Mouse (Mus musculus) T-helper 2 cell (primary cell): ENCODE measurements at regions not wholly inside any gene's neighbourhood (a gene's known extent, or its start where the extent isn't known, plus 50 kb on each side); places are given as distances from the start of the nearest gene placed in this dataset.

Source experiments
- in situ Hi-C: fragments of 300-600 bp; cut with MboI, MseI; formaldehyde crosslinking; loops from one replicate; pipeline ENCODE4 v1.15.1; 2025; ENCODE audit warnings: high pct_unique_total_duplicates

- in situ Hi-C loops: loop anchor here (10.0 kb wide), 1 partner anchor 145 kb away; no protein-coding TSS in a partner anchor
Measured at GRCm38 (mm10) chr2:178660071-178660470, 229.7 kb downstream of the Cdh26 start.

- in situ Hi-C loops: loop anchor here (10.0 kb wide), 1 partner anchor 148 kb away; no protein-coding TSS in a partner anchor
Measured at GRCm38 (mm10) chr2:178662396-178662795, 232.1 kb downstream of the Cdh26 start.

GRCm38 (mm10) chr2:178664977-178665376 is 234.6 kb downstream of the Cdh26 start:
- in situ Hi-C loops: loop anchor here (5.0 to 10.0 kb wide), 2 partner anchors 93 to 150 kb away; no protein-coding TSS in a partner anchor

- in situ Hi-C loops: loop anchor here (5.0 to 10.0 kb wide), 2 partner anchors 96 to 154 kb away; no protein-coding TSS in a partner anchor
Measured at GRCm38 (mm10) chr2:178668451-178668850, 238.1 kb downstream of the Cdh26 start.

- in situ Hi-C loops: no loop called here
Measured at GRCm38 (mm10) chr2:178670952-178671351, 240.6 kb downstream of the Cdh26 start.

GRCm38 (mm10) chr2:178673621-178674020 is 243.3 kb downstream of the Cdh26 start:
- in situ Hi-C loops: no loop called here

GRCm38 (mm10) chr2:178674621-178675020 is 244.3 kb downstream of the Cdh26 start:
- in situ Hi-C loops: no loop called here

- in situ Hi-C loops: no loop called here
Measured at GRCm38 (mm10) chr2:178676970-178677369, 246.6 kb downstream of the Cdh26 start.

GRCm38 (mm10) chr2:178680368-178680767 is 250.0 kb downstream of the Cdh26 start:
- in situ Hi-C loops: no loop called here

- in situ Hi-C loops: no loop called here
Measured at GRCm38 (mm10) chr2:178684026-178684958, 254.0 kb downstream of the Cdh26 start.

GRCm38 (mm10) chr2:178685211-178685610 is 254.9 kb downstream of the Cdh26 start:
- in situ Hi-C loops: no loop called here

GRCm38 (mm10) chr2:178686167-178686601 is 255.9 kb downstream of the Cdh26 start:
- in situ Hi-C loops: no loop called here

- in situ Hi-C loops: no loop called here
Measured at GRCm38 (mm10) chr2:178688586-178688985, 258.3 kb downstream of the Cdh26 start.

- in situ Hi-C loops: no loop called here
Measured at GRCm38 (mm10) chr2:178691190-178691864, 261.0 kb downstream of the Cdh26 start.

GRCm38 (mm10) chr2:178691865-178692228 is 261.5 kb downstream of the Cdh26 start:
- in situ Hi-C loops: no loop called here

- in situ Hi-C loops: no loop called here
Measured at GRCm38 (mm10) chr2:178692231-178692630, 261.9 kb downstream of the Cdh26 start.

GRCm38 (mm10) chr2:178698648-178699047 is 268.3 kb downstream of the Cdh26 start:
- in situ Hi-C loops: no loop called here

GRCm38 (mm10) chr2:178700825-178701224 is 270.5 kb downstream of the Cdh26 start:
- in situ Hi-C loops: no loop called here

GRCm38 (mm10) chr2:178704510-178704909 is 274.2 kb downstream of the Cdh26 start:
- in situ Hi-C loops: no loop called here

- in situ Hi-C loops: no loop called here
Measured at GRCm38 (mm10) chr2:178708649-178709048, 278.3 kb downstream of the Cdh26 start.

GRCm38 (mm10) chr2:178709192-178709881 is 279.0 kb downstream of the Cdh26 start:
- in situ Hi-C loops: no loop called here

- in situ Hi-C loops: no loop called here
Measured at GRCm38 (mm10) chr2:178710001-178710400, 279.7 kb downstream of the Cdh26 start.
